Mouse (Mus musculus) MEL (cell line): Measurements from ENCODE around the gene Mgp.

Experiments used
- EP300 ChIP-seq, 2 experiments: IDR thresholded peaks; 2 replicates each; pipeline ENCODE4 v1.6.1; 2011; ENCODE audit warnings: improper control_type of control experiment in 2 of 2, low read length in 2 of 2, low read depth in 1 of 2, mild to moderate bottlenecking in 1 of 2
- GABPA ChIP-seq: IDR thresholded peaks from 2 replicates; pipeline ENCODE4 v1.6.1; 2012; ENCODE audit warnings: low read depth, mild to moderate bottlenecking, inconsistent platforms, low read length, improper control_type of control experiment, moderate library complexity
- GATA1 ChIP-seq: IDR thresholded peaks from 2 replicates; pipeline ENCODE4 v1.6.1; 2011; ENCODE audit warnings: low read depth, low read length, improper control_type of control experiment
- POLR2A ChIP-seq, 2 experiments: IDR thresholded peaks; 2 replicates each; pipeline ENCODE4 v1.6.1; 2011 to 2012; ENCODE audit warnings: low read length in 2 of 2, mild to moderate bottlenecking in 2 of 2, control low read depth in 1 of 2, improper control_type of control experiment in 1 of 2, low read depth in 1 of 2, moderate library complexity in 1 of 2; ENCODE audit not compliant: control insufficient read depth in 1 of 2, insufficient read depth in 1 of 2, poor library complexity in 1 of 2
- TAL1 ChIP-seq: IDR thresholded peaks from 2 replicates; pipeline ENCODE4 v1.6.1; 2012; ENCODE audit warnings: mild to moderate bottlenecking, inconsistent platforms, low read length, moderate library complexity, mixed read lengths
- TCF12 ChIP-seq: IDR thresholded peaks from 2 replicates; pipeline ENCODE4 v1.6.1; 2014; ENCODE audit warnings: low read depth, mild to moderate bottlenecking, inconsistent platforms, low read length, improper control_type of control experiment, moderate library complexity

GRCm38 (mm10) chr6:136855183-136855582 is 20.4 kb downstream of the Mgp start:
- TF ChIP-seq TCF12 (no peak), EP300 (IDR thresholded peaks at IDR 0.05; ENCODE audit: low read depth in 1 of 2, low read length in 2 of 2) (peak in 1 of 2 experiments; percentile 42; a peak in 2 of 4 replicates), TAL1 (no peak), POLR2A (IDR thresholded peaks at IDR 0.05; ENCODE audit: control insufficient read depth in 1 of 2, insufficient read depth in 1 of 2, low read depth in 1 of 2, low read length in 2 of 2, poor library complexity in 1 of 2) (no peak), GABPA (no peak), GATA1 (peak; percentile 43)
